Mouse (Mus musculus) fat pad, adult 2 months (tissue): ENCODE data around the gene Tpcn1.

Experiments
- DNase-seq: peaks from one replicate; pipeline ENCODE4 v3.0.0-alpha.2; 2011; ENCODE audit warnings: low read depth, low spot score; ENCODE audit errors: extremely low read depth

Tpcn1 gene

DNA sequence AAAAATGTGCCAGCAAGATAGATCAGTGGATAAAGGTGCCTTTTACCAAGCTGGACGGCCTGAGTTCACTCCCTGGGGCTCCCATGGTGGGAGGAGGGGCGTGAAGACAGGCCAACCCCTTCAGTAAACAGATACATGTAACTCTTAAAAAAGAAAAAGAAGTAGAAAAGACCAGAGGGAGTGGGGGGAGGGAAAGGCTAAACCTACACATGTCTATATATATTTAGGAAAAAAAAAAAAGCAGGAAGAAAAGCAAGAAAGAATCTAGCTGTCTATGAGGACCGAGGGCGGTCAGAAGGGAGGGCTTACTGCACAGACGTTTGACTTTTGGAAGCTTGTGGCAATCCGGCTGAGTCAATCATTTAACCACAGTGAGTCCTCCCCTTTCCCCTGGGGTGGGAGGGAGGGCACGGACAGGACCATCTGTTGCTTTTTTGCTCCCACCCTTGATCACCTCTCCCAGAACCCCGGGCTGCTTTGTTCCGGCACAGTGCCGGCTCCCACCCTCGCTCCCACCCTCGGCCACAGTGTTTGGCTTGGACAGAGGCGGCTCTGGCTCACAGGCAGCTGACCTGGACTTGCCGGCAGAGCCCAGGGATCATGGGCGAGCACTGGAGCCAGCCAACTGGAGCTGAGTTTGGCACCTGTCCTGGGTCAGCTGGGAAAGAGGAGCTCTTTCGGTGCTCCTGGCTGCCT lies 27.7 kb downstream of the Tpcn1 start:
- DNase-seq = no peak

DNA sequence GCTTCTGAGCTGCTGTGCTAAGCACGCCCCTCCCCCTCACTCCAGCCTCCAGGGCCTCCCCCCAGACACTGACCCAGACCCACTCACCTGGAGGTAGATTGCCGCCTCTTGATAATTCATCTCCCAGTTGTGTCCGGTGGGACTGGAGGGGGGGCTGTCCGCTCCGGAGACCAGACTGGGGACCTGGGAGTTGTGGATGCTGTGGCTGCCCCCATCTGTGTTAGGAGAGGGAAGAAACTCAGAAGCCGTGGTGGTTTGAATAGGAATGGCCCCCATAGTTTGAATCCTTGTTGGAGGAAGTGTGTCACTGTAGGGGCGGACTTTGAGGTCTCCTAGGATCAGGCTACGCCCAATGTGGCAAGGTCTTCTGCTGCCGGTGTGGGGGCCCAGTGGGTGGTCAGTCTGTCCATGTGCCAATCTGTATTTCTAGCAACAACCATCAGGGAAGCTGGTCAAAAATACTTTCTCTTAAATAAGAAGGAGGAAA lies 28.3 kb downstream of the Tpcn1 start:
- DNase-seq = no peak

DNA sequence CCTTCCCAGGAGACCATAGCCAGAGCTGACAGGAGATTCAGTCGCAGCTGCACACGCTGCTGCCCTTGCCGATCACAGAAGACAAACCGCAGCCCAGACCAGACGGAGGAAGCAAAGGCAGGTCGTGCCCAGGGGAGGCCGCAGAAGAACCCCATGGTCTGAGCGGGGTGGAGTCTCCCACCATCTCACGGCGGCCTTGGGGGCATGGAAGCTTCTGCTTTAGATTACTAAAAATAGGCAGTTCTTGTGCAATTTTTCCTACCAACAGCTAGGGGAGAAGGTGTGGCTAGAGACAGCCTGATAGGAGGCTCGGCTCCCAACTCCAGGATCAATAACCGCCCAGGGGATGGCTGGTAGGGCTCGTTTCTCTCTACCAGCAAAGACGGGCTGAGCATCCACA lies 29.7 kb downstream of the Tpcn1 start:
- DNase-seq = no peak

DNA sequence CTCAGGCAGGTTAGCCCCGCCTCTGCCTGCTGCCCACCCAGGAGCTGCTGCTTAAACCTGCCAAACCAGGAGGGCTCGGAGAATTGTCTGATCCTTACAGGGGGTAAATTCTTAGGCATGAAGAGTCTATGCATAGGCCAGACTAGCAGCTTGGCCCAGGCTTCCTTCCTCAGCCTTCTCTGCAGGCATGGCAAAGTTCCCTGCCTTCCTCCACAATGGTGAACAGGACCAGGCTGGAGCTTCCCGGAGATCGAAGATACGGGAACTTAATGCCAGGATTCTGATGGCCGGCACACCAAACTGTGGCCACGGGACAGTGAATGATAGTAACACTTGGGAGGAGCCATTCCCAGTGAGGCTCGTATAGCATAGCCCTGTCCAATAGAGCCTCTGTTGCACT lies 30.4 kb downstream of the Tpcn1 start:
- no peak for DNase-seq

GRCm38 (mm10) chr5:120555871-120556270 lies 32.6 kb downstream of the Tpcn1 start:
- DNase-seq = no peak

DNA sequence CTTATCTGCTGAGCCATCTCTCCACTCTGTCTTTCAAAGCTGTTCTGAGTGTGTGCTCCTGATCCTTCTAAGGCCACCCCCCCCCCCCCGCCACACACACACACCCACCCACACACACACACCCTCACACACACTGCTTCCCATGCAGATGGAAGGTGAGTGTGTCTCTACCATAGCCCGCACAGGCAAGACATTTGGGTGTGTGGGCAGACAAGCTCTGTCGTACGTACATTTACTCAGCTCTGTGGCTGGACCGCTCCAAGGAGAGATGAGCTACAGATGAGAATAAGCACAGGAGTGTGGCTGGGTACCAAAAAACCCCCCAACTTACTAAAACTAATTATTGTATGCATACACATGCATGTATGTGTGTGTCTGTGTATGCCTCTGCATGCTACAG lies 37.8 kb downstream of the Tpcn1 start:
- no peak for DNase-seq

DNA sequence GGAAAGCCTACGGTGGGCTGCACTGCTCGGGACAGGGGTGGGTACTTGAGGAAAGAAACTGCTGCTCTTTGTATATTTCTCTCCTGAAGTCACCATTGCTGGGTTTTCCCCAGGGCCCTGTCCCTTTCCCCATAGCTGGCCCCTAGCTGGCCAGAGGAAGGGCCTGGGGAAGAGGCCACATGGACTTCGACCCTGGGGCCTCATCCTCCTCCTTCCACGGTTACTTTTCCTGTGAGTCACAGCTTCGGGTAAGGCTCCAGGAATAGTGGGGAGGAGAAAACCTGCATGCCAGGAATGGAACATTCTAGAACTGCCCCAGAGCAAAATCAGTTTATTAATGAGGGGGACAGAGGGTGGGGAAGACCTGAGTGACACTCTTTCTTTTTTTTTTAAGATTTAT lies 38.3 kb downstream of the Tpcn1 start:
- DNase-seq = no peak

DNA sequence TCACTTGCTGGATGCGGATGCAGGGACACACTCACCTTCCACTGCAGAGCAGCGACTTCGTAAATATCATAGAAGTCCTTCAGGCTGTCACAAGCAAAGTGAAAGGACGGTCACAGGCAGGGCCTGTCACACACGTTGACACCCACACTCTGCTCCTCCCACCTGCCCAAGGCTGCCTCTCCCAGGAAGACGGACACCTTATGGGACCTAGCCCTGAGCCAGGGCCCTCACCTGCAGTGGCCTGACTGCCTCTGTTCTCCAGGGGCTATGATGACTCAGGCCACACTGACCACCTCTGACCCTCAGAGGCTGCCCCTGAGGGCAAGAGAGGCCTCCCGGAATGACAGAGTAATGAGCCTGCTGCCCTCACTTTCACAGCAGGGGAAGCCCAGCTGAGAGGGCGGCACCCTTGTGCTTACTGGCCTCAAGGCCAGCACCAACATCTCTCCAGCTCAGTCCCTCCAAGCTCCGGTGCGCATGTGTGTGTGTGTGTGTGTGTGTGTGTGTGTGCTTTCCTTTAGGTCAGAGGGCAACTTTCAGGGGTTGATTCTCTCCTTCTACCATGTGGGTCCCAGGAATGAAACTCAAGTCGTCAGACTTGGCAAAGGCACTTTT lies 40.1 kb downstream of the Tpcn1 start:
- DNase-seq = no peak

DNA sequence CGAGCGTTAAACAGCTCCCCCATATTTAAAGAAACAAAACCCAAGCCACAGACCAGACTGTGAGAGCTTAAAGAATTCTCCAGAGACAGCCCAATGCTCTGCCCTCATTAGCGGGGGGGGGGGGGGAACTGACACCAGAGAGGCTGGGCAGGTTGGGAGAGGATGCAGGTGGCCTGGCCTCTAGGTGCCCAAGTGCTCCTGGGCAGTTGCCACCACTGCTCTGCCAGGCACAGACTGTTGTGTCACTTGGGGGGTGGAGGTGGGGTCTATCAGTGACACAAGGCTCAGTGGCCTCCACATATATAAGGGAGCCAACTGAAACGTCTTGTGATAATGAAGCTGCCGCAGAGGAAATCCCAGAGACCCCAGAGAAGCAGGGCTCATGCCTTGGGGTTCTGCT lies 51.8 kb downstream of the Tpcn1 start:
- DNase-seq = no peak

GRCm38 (mm10) chr5:120536046-120536445 lies 52.4 kb downstream of the Tpcn1 start:
- no peak for DNase-seq

GRCm38 (mm10) chr5:120534686-120535075 lies 53.8 kb downstream of the Tpcn1 start:
- no peak for DNase-seq

DNA sequence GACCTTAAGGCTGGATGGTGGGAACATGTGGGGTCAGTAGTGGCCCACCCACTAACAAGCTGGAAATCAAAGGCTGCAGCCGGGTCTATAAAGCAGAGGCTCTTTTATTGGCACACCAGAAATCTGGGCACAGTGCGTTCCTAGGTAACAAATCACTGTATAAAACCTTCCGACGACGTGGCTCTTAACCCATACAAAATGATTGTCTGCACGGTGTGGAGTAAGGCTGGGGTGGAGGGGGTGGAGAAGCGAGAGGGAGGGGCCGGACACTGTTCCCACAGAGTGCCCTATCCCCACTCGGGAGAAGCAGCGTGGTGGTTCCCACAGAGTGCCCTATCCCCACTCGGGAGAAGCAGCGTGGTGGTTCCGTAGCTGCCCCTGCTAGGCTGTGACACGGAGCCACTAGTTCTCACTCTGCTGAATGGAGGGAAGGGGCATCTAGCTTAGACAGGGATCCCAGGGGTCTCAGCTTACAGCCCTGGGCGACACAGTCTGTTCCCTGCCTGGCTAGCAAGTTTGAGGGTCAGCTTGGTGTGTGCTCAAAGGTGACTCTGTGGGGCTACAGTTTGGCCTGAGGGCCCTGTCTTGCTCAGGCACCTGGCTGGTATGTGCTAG lies 54.3 kb downstream of the Tpcn1 start:
- no peak for DNase-seq

- no peak for DNase-seq
Measured at GRCm38 (mm10) chr5:120531631-120532030, 56.8 kb downstream of the Tpcn1 start.

DNA sequence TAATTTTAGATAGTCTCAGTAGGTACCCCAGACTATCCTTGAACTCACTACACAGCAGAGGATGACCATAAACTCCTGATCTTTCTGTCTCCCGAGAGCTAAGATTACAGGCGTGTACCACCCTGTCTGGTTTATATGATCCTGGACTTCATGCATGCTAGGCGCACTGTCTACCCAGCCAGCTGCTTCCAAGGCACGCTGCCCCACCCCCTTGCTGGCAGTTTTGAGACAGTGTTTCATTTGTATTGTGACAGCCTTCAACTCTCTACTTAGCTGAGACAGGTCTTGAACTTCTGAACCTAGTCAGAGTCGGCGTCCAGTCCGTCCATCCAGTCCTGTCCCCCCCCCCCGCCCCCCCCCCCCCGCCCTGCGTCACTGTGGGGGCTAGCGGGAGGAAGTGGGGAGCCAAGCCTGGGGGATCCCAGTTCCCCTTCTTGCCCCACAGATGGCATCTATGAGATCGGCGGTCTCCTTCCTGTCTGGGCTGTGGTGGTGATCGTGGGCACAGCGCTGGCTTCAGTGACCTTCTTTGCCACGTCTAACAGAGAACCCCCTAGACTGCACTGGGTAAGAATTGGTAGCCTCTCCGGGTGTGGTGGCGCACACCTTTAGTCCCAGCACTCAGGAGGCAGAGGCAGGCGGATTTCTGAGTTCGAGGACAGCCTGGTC lies 61.0 kb downstream of the Tpcn1 start:
- DNase-seq = no peak

GRCm38 (mm10) chr5:120526311-120526710 lies 62.2 kb downstream of the Tpcn1 start:
- no peak for DNase-seq

GRCm38 (mm10) chr5:120525737-120526136 lies 62.7 kb downstream of the Tpcn1 start:
- no peak for DNase-seq

GRCm38 (mm10) chr5:120524736-120525135 lies 63.7 kb downstream of the Tpcn1 start:
- no peak for DNase-seq

DNA sequence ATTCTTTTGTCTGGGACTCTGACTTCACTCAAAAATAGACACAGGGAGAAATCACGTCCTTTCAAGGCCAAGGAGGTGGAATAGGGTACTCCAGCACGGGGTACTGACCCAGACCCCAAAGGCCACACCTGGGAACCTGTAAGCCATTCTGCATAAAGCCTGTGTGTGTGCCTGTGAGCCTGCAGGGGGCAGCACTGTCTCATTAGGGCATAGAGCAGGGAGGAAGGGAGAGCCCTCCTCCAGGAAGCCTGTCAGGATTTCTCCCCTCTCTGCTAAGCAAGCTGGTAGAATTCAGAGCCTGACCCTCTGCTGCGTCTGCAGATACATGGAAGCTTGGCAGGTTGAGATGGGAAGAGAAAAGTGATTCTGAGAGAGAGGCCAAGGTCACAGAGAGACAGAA lies 65.8 kb downstream of the Tpcn1 start:
- DNase-seq = no peak

GRCm38 (mm10) chr5:120517552-120517951 lies 70.9 kb downstream of the Tpcn1 start:
- DNase-seq = peak; percentile 45

GRCm38 (mm10) chr5:120516221-120516984 lies 72.1 kb downstream of the Tpcn1 start:
- DNase-seq = no peak

DNA sequence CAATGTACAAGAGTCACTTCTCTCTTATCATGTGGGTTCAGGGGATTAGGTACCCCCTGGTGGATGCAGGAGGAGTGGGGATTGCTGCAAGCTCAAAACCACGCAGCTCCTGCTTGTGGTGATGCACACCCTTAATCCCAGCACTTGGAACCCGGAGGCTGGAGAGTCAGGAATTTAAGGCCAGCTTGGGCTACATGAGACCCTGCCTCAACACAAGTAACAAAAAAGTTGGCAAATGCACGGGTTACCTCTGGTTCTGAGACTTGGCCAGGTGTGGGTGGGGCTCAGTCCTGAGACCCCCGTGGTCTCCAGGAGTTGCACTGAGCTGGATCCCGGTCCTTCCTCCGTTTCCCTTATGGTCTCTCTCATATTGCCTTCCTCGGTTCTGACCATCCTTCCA lies 73.0 kb downstream of the Tpcn1 start:
- no peak for DNase-seq
